Mouse (Mus musculus) embryonic facial prominence, embryonic 15.5 days (tissue): ENCODE results near the gene Morn1. TPM values are rescaled to one million over a fixed set of nuclear protein-coding genes. Genes with fewer than 3 reads are reported as not detected.

Source experiments
- ATAC-seq: fragments of 200-750 bp; cut with Nextera tagmentation; 2 replicates; pipeline ENCODE4 v1.8.0; 2017; ENCODE audit warnings: low read depth, moderate TSS enrichment; ENCODE audit not compliant: insufficient number of reproducible peaks, low FRiP score, low TSS enrichment
- H3K27ac ChIP-seq: fragments of 300-500 bp; sonication (generic); replicated peaks from 2 replicates; pipeline ENCODE4 v1.5.1; 2015; ENCODE audit warnings: mild to moderate bottlenecking, inconsistent platforms
- H3K27me3 ChIP-seq: fragments of 300-500 bp; sonication (generic); 2 replicates; pipeline ENCODE4 v1.6.1; 2015; ENCODE audit warnings: inconsistent platforms
- H3K36me3 ChIP-seq: fragments of 300-500 bp; sonication (generic); 2 replicates; pipeline ENCODE4 v1.6.1; 2015; ENCODE audit warnings: mild to moderate bottlenecking, inconsistent platforms
- H3K4me1 ChIP-seq: fragments of 300-500 bp; sonication (generic); 2 replicates; pipeline ENCODE4 v1.6.1; 2015; ENCODE audit warnings: inconsistent platforms
- H3K4me2 ChIP-seq: fragments of 300-500 bp; sonication (generic); replicated peaks from 2 replicates; pipeline ENCODE4 v1.6.1; 2015; ENCODE audit warnings: mild to moderate bottlenecking, inconsistent platforms
- H3K4me3 ChIP-seq: fragments of 300-500 bp; sonication (generic); replicated peaks from 2 replicates; pipeline ENCODE4 v1.5.1; 2015; ENCODE audit warnings: mild to moderate bottlenecking, inconsistent platforms
- H3K9ac ChIP-seq: fragments of 300-500 bp; sonication (generic); 2 replicates; pipeline ENCODE4 v1.6.1; 2015; ENCODE audit warnings: inconsistent platforms
- H3K9me3 ChIP-seq: fragments of 300-500 bp; sonication (generic); replicated peaks from 2 replicates; pipeline ENCODE4 v1.6.1; 2016; ENCODE audit warnings: inconsistent platforms
- WGBS: fragments of 180-500 bp; shearing (Covaris S2); methylation state at CpG from one replicate; pipeline ENCODE4 v1.1.7; 2015; 5-methylcytosine and 5-hydroxymethylcytosine counted together
- polyA plus RNA-seq: library from polyadenylated mRNA; unstranded; fragments of >200 nt; fragmentation: Nextera tagmentation; extraction: Ambion mirVana; gene quantifications from 2 replicates; pipeline ENCODE4 v1.2.1, GENCODE M21; 2015

Morn1 gene
- polyA plus RNA-seq, 1 experiment from 2014 or later = 8.7 TPM

- peaks cover 60% of the 10 kb centered on the region for H3K4me1 ChIP-seq
- ATAC-seq = no peak
- no peaks in the 10 kb centered on the region for H3K27me3 ChIP-seq
- no peak overlapping the region for H3K4me3 ChIP-seq
- WGBS = 73% methylated on average over 4 of the region's 4 CpGs
- H3K36me3 ChIP-seq = peaks cover 17% of the 10 kb centered on the region
- no peak overlapping the region for H3K4me2 ChIP-seq
- H3K27ac ChIP-seq = peak overlapping the region; percentile 94; the same call in 1 of the 2 replicates
- no peaks in the 10 kb centered on the region for H3K9me3 ChIP-seq
- H3K9ac ChIP-seq = no peak overlapping the region
These were observed 65.5 kb downstream of the Morn1 start for GRCm38 (mm10) chr4:155151845-155152244.

- Histone ChIP-seq H3K4me3 (no peak overlapping the region), H3K9ac (no peak overlapping the region), H3K27me3 (no peaks in the 10 kb centered on the region), H3K36me3 (peaks cover 24% of the 10 kb centered on the region), H3K27ac (no peak overlapping the region), H3K9me3 (no peaks in the 10 kb centered on the region), H3K4me1 (peaks cover 62% of the 10 kb centered on the region), H3K4me2 (no peak overlapping the region)
- WGBS = 94% methylated on average over 6 of the region's 6 CpGs
- ATAC-seq = no peak
These were observed 66.1 kb downstream of the Morn1 start for GRCm38 (mm10) chr4:155152476-155152875.

GRCm38 (mm10) chr4:155153389-155154072 is 67.2 kb downstream of the Morn1 start:
- H3K9ac ChIP-seq = no peak overlapping the region
- no peak overlapping the region for H3K27ac ChIP-seq
- H3K4me3 ChIP-seq = no peak overlapping the region
- H3K4me2 ChIP-seq = no peak overlapping the region
- H3K4me1 ChIP-seq = peaks cover 59% of the 10 kb centered on the region
- peaks cover 34% of the 10 kb centered on the region for H3K36me3 ChIP-seq
- no peaks in the 10 kb centered on the region for H3K9me3 ChIP-seq
- no peaks in the 10 kb centered on the region for H3K27me3 ChIP-seq
- ATAC-seq = no peak
- WGBS = 73% methylated on average over 3 of the region's 3 CpGs

GRCm38 (mm10) chr4:155154986-155155385 is 68.6 kb downstream of the Morn1 start:
- H3K9me3 ChIP-seq = no peaks in the 10 kb centered on the region
- WGBS = 38% methylated on average over 11 of the region's 11 CpGs
- no peak for ATAC-seq
- peaks cover 49% of the 10 kb centered on the region for H3K36me3 ChIP-seq
- H3K9ac ChIP-seq = no peak overlapping the region
- no peak overlapping the region for H3K4me3 ChIP-seq
- H3K4me1 ChIP-seq = peaks cover 48% of the 10 kb centered on the region
- no peaks in the 10 kb centered on the region for H3K27me3 ChIP-seq
- H3K27ac ChIP-seq = 0 out of 2 replicates have a peak overlapping the region, but pooled peaks have one; percentile 24
- no peak overlapping the region for H3K4me2 ChIP-seq

GRCm38 (mm10) chr4:155156734-155157133 is 70.4 kb downstream of the Morn1 start:
- Histone ChIP-seq H3K27me3 (no peaks in the 10 kb centered on the region), H3K9me3 (no peaks in the 10 kb centered on the region), H3K27ac (no peak overlapping the region; the same call in 1 of the 2 replicates), H3K4me1 (peaks cover 40% of the 10 kb centered on the region), H3K36me3 (peaks cover 51% of the 10 kb centered on the region), H3K4me3 (no peak overlapping the region), H3K4me2 (no peak overlapping the region), H3K9ac (no peak overlapping the region)
- no peak for ATAC-seq
- 94% methylated on average over 17 of the region's 17 CpGs for WGBS

GRCm38 (mm10) chr4:155157871-155158542 is 71.6 kb downstream of the Morn1 start:
- Histone ChIP-seq H3K4me3 (no peak overlapping the region), H3K27me3 (no peaks in the 10 kb centered on the region), H3K4me2 (no peak overlapping the region), H3K27ac (no peak overlapping the region), H3K9me3 (no peaks in the 10 kb centered on the region), H3K9ac (no peak overlapping the region), H3K4me1 (peaks cover 43% of the 10 kb centered on the region), H3K36me3 (peaks cover 51% of the 10 kb centered on the region)
- ATAC-seq = no peak
- 85% methylated on average over 27 of the region's 27 CpGs for WGBS

GRCm38 (mm10) chr4:155158543-155158917 is 72.2 kb downstream of the Morn1 start:
- peaks cover 48% of the 10 kb centered on the region for H3K4me1 ChIP-seq
- H3K27me3 ChIP-seq = no peaks in the 10 kb centered on the region
- no peak overlapping the region for H3K9ac ChIP-seq
- no peak overlapping the region for H3K4me3 ChIP-seq
- no peaks in the 10 kb centered on the region for H3K9me3 ChIP-seq
- H3K27ac ChIP-seq = no peak overlapping the region
- H3K36me3 ChIP-seq = peaks cover 51% of the 10 kb centered on the region
- H3K4me2 ChIP-seq = no peak overlapping the region
- 84% methylated on average over 8 of the region's 8 CpGs for WGBS
- ATAC-seq = no peak

- H3K27me3 ChIP-seq = no peaks in the 10 kb centered on the region
- H3K4me1 ChIP-seq = peaks cover 62% of the 10 kb centered on the region
- no peak for ATAC-seq
- H3K4me3 ChIP-seq = no peak overlapping the region
- no peak overlapping the region for H3K4me2 ChIP-seq
- H3K9ac ChIP-seq = no peak overlapping the region
- peaks cover 25% of the 10 kb centered on the region for H3K36me3 ChIP-seq
- 56% methylated on average over 7 of the region's 7 CpGs for WGBS
- H3K9me3 ChIP-seq = no peaks in the 10 kb centered on the region
- 0 out of 2 replicates have a peak overlapping the region, but pooled peaks have one; percentile 22 for H3K27ac ChIP-seq
These were observed 76.3 kb downstream of the Morn1 start for GRCm38 (mm10) chr4:155162433-155163319.

GRCm38 (mm10) chr4:155163320-155163651 is 76.9 kb downstream of the Morn1 start:
- Histone ChIP-seq H3K36me3 (peaks cover 19% of the 10 kb centered on the region), H3K9me3 (no peaks in the 10 kb centered on the region), H3K4me1 (peaks cover 68% of the 10 kb centered on the region), H3K4me2 (no peak overlapping the region), H3K9ac (no peak overlapping the region), H3K4me3 (no peak overlapping the region), H3K27me3 (no peaks in the 10 kb centered on the region), H3K27ac (no peak overlapping the region)
- peak; percentile 5; the same call in 1 of the 2 replicates for ATAC-seq
- 54% methylated on average over 4 of the region's 4 CpGs for WGBS

- Histone ChIP-seq H3K4me2 (no peak overlapping the region), H3K4me3 (no peak overlapping the region), H3K4me1 (peaks cover 72% of the 10 kb centered on the region), H3K9me3 (no peaks in the 10 kb centered on the region), H3K27me3 (no peaks in the 10 kb centered on the region), H3K9ac (no peak overlapping the region), H3K36me3 (peaks cover 15% of the 10 kb centered on the region), H3K27ac (peak overlapping the region; percentile 39; the same call in 1 of the 2 replicates)
- WGBS = 49% methylated on average over 8 of the region's 8 CpGs
- ATAC-seq = 0 out of 2 replicates have a peak, but pooled peaks have one; percentile 5
These were observed 77.3 kb downstream of the Morn1 start for GRCm38 (mm10) chr4:155163685-155164084.

- Histone ChIP-seq H3K27ac (peak overlapping the region; percentile 48; the same call in 1 of the 2 replicates), H3K4me3 (no peak overlapping the region), H3K9me3 (no peaks in the 10 kb centered on the region), H3K4me2 (no peak overlapping the region), H3K36me3 (peaks cover 7% of the 10 kb centered on the region), H3K9ac (no peak overlapping the region), H3K4me1 (peaks cover 76% of the 10 kb centered on the region), H3K27me3 (no peaks in the 10 kb centered on the region)
- WGBS = 75% methylated on average over 6 of the region's 6 CpGs
- peak; percentile 49 for ATAC-seq
These were observed 78.2 kb downstream of the Morn1 start for GRCm38 (mm10) chr4:155164550-155164949.
